Mouse (Mus musculus): Measurements from ENCODE around the gene Slco1a6. TPM values are rescaled to one million over a fixed set of nuclear protein-coding genes. Genes with fewer than 3 reads are reported as not detected.
"Not testable (repeated sequence)": the region's sequence is repeated elsewhere in the genome, so short reads cannot be mapped to it uniquely, and the experiment has no call there.

The Slco1a6 gene
- polyA plus RNA-seq, 1 experiment from 2014 or later, result not detected

GRCm38 (mm10) chr6:142200524-142200923 lies 7.8 kb downstream of the Slco1a6 start:
- ATAC-seq (no peak), DNase-seq (ENCODE audit: low spot score) (no peak)
- H3K9ac ChIP-seq (replicated peaks; ENCODE audit: low read depth), result no peak overlapping the region
- H3K9me3 ChIP-seq (ENCODE audit: low read length), result no peaks in the 10 kb centered on the region
- TF ChIP-seq EP300 (IDR thresholded peaks at IDR 0.05), result no peak
- no peak for TF ChIP-seq CTCF (IDR thresholded peaks at IDR 0.05)
- H3K4me1 ChIP-seq (ENCODE audit: insufficient read depth, low read depth, low read length), result no peaks in the 10 kb centered on the region
- H3K4me3 ChIP-seq (ENCODE audit: low read depth, low read length), result no peak overlapping the region
- H3K4me2 ChIP-seq (replicated peaks; ENCODE audit: low read depth, low read length), result no peak overlapping the region
- no peak overlapping the region for H3K27ac ChIP-seq (ENCODE audit: low read length)
- H3K36me3 ChIP-seq (ENCODE audit: insufficient read depth, low read length), result no peaks in the 10 kb centered on the region
- no peaks in the 10 kb centered on the region for H3K27me3 ChIP-seq (replicated peaks; ENCODE audit: insufficient read depth, low read length)

GRCm38 (mm10) chr6:142194245-142194644 lies 14.1 kb downstream of the Slco1a6 start:
- DNase-seq (ENCODE audit: low spot score) (no peak), ATAC-seq (no peak)
- Histone ChIP-seq H3K9ac (replicated peaks; ENCODE audit: low read depth) (no peak overlapping the region), H3K36me3 (ENCODE audit: insufficient read depth, low read length) (no peaks in the 10 kb centered on the region), H3K9me3 (ENCODE audit: low read length) (no peaks in the 10 kb centered on the region), H3K4me2 (replicated peaks; ENCODE audit: low read depth, low read length) (no peak overlapping the region), H3K27me3 (replicated peaks; ENCODE audit: insufficient read depth, low read length) (no peaks in the 10 kb centered on the region), H3K4me1 (ENCODE audit: insufficient read depth, low read depth, low read length) (no peaks in the 10 kb centered on the region), H3K4me3 (ENCODE audit: low read depth, low read length) (no peak overlapping the region), H3K27ac (ENCODE audit: low read length) (no peak overlapping the region)
- 81% methylated on average over 8 of the region's 8 CpGs for WGBS
- no peak for TF ChIP-seq CTCF (IDR thresholded peaks at IDR 0.05)
- no peak for TF ChIP-seq EP300 (IDR thresholded peaks at IDR 0.05)

- Histone ChIP-seq H3K36me3 (ENCODE audit: insufficient read depth, low read length) (no peaks in the 10 kb centered on the region), H3K9ac (replicated peaks; ENCODE audit: low read depth) (no peak overlapping the region), H3K4me2 (replicated peaks; ENCODE audit: low read depth, low read length) (no peak overlapping the region), H3K9me3 (ENCODE audit: low read length) (no peaks in the 10 kb centered on the region), H3K27ac (ENCODE audit: low read length) (no peak overlapping the region), H3K27me3 (replicated peaks; ENCODE audit: insufficient read depth, low read length) (no peaks in the 10 kb centered on the region), H3K4me3 (ENCODE audit: low read depth, low read length) (no peak overlapping the region), H3K4me1 (ENCODE audit: insufficient read depth, low read depth, low read length) (no peaks in the 10 kb centered on the region)
- 70% methylated on average over 1 of the region's 1 CpGs for WGBS
- no peak for ATAC-seq
- TF ChIP-seq CTCF (IDR thresholded peaks at IDR 0.05), result no peak
- no peak for TF ChIP-seq EP300 (IDR thresholded peaks at IDR 0.05)
- DNase-seq (ENCODE audit: low spot score), result no peak
Measured at GRCm38 (mm10) chr6:142191962-142192361, 16.4 kb downstream of the Slco1a6 start.

GRCm38 (mm10) chr6:142187426-142187825 lies 20.9 kb downstream of the Slco1a6 start:
- ATAC-seq (no peak), DNase-seq (ENCODE audit: low spot score) (no peak)
- Histone ChIP-seq H3K4me2 (replicated peaks; ENCODE audit: low read depth, low read length) (no peak overlapping the region), H3K27ac (ENCODE audit: low read length) (no peak overlapping the region), H3K9me3 (ENCODE audit: low read length) (no peaks in the 10 kb centered on the region), H3K4me3 (ENCODE audit: low read depth, low read length) (no peak overlapping the region), H3K27me3 (replicated peaks; ENCODE audit: insufficient read depth, low read length) (no peaks in the 10 kb centered on the region), H3K9ac (replicated peaks; ENCODE audit: low read depth) (no peak overlapping the region), H3K4me1 (ENCODE audit: insufficient read depth, low read depth, low read length) (no peaks in the 10 kb centered on the region), H3K36me3 (ENCODE audit: insufficient read depth, low read length) (no peaks in the 10 kb centered on the region)
- WGBS, result 75% methylated on average over 3 of the region's 3 CpGs
- no peak for TF ChIP-seq CTCF (IDR thresholded peaks at IDR 0.05)
- no peak for TF ChIP-seq EP300 (IDR thresholded peaks at IDR 0.05)

- Histone ChIP-seq H3K9ac (replicated peaks; ENCODE audit: low read depth) (no peak overlapping the region), H3K36me3 (ENCODE audit: insufficient read depth, low read length) (no peaks in the 10 kb centered on the region), H3K27ac (ENCODE audit: low read length) (no peak overlapping the region), H3K4me2 (replicated peaks; ENCODE audit: low read depth, low read length) (no peak overlapping the region), H3K4me1 (ENCODE audit: insufficient read depth, low read depth, low read length) (no peaks in the 10 kb centered on the region), H3K27me3 (replicated peaks; ENCODE audit: insufficient read depth, low read length) (no peaks in the 10 kb centered on the region), H3K4me3 (ENCODE audit: low read depth, low read length) (no peak overlapping the region), H3K9me3 (ENCODE audit: low read length) (no peaks in the 10 kb centered on the region)
- ATAC-seq, result no peak
- TF ChIP-seq CTCF (IDR thresholded peaks at IDR 0.05) (no peak), EP300 (IDR thresholded peaks at IDR 0.05) (no peak)
- DNase-seq (ENCODE audit: low spot score), result no peak
- WGBS, result 62% methylated on average over 2 of the region's 2 CpGs
Measured at GRCm38 (mm10) chr6:142185868-142186415, 22.4 kb downstream of the Slco1a6 start.

GRCm38 (mm10) chr6:142163406-142163805 lies 44.9 kb downstream of the Slco1a6 start:
- 75% methylated on average over 5 of the region's 5 CpGs for WGBS
- ATAC-seq (no peak), DNase-seq (ENCODE audit: low spot score) (no peak)
- no peaks in the 10 kb centered on the region for H3K36me3 ChIP-seq (ENCODE audit: insufficient read depth, low read length)
- no peaks in the 10 kb centered on the region for H3K9me3 ChIP-seq (ENCODE audit: low read length)
- no peaks in the 10 kb centered on the region for H3K4me1 ChIP-seq (ENCODE audit: insufficient read depth, low read depth, low read length)
- no peak for TF ChIP-seq CTCF (IDR thresholded peaks at IDR 0.05)
- TF ChIP-seq EP300 (IDR thresholded peaks at IDR 0.05), result no peak
- H3K9ac ChIP-seq (replicated peaks; ENCODE audit: low read depth), result no peak overlapping the region
- H3K4me3 ChIP-seq (ENCODE audit: low read depth, low read length), result no peak overlapping the region
- H3K4me2 ChIP-seq (replicated peaks; ENCODE audit: low read depth, low read length), result no peak overlapping the region
- no peak overlapping the region for H3K27ac ChIP-seq (ENCODE audit: low read length)
- H3K27me3 ChIP-seq (replicated peaks; ENCODE audit: insufficient read depth, low read length), result no peaks in the 10 kb centered on the region

GRCm38 (mm10) chr6:142161171-142161570 lies 47.1 kb downstream of the Slco1a6 start:
- H3K4me3 ChIP-seq (ENCODE audit: low read depth, low read length), result no peak overlapping the region
- no peaks in the 10 kb centered on the region for H3K36me3 ChIP-seq (ENCODE audit: insufficient read depth, low read length)
- DNase-seq (ENCODE audit: low spot score) (no peak), ATAC-seq (no peak)
- no peaks in the 10 kb centered on the region for H3K9me3 ChIP-seq (ENCODE audit: low read length)
- no peak overlapping the region for H3K4me2 ChIP-seq (replicated peaks; ENCODE audit: low read depth, low read length)
- H3K4me1 ChIP-seq (ENCODE audit: insufficient read depth, low read depth, low read length), result no peaks in the 10 kb centered on the region
- no peaks in the 10 kb centered on the region for H3K27me3 ChIP-seq (replicated peaks; ENCODE audit: insufficient read depth, low read length)
- no peak overlapping the region for H3K27ac ChIP-seq (ENCODE audit: low read length)
- H3K9ac ChIP-seq (replicated peaks; ENCODE audit: low read depth), result no peak overlapping the region
- 88% methylated on average over 2 of the region's 2 CpGs for WGBS
- TF ChIP-seq CTCF (IDR thresholded peaks at IDR 0.05) (no peak), EP300 (IDR thresholded peaks at IDR 0.05) (no peak)

- not testable (repeated sequence) for H3K27ac ChIP-seq (ENCODE audit: low read length); H3K4me2 ChIP-seq (replicated peaks; ENCODE audit: low read depth, low read length); H3K9me3 ChIP-seq (ENCODE audit: low read length); DNase-seq (ENCODE audit: low spot score); H3K36me3 ChIP-seq (ENCODE audit: insufficient read depth, low read length); H3K27me3 ChIP-seq (replicated peaks; ENCODE audit: insufficient read depth, low read length); H3K4me3 ChIP-seq (ENCODE audit: low read depth, low read length); H3K9ac ChIP-seq (replicated peaks; ENCODE audit: low read depth); ATAC-seq; H3K4me1 ChIP-seq (ENCODE audit: insufficient read depth, low read depth, low read length)
- WGBS, result 91% methylated on average over 3 of the region's 10 CpGs
Measured at GRCm38 (mm10) chr6:142154081-142154480, 54.2 kb downstream of the Slco1a6 start.
